Mouse (Mus musculus) adrenal gland, adult 2 months (tissue): Measurements from ENCODE around the gene F3. TPM values are rescaled to one million over a fixed set of nuclear protein-coding genes. Genes with fewer than 3 reads are reported as not detected.

ENCODE experiments used
- DNase-seq: peaks from one replicate; pipeline ENCODE4 v3.0.0; 2021
- long read RNA-seq: library from polyadenylated mRNA; stranded (forward); transcript quantifications from one replicate; pipeline ENCODE4 v2.0.0, GENCODE M21; 2021
- polyA plus RNA-seq: library from polyadenylated mRNA; depleted of rRNA; stranded (reverse); fragments of >200 nt; gene quantifications from 2 replicates; pipeline ENCODE4 v1.2.3, GENCODE M21; 2012; rRNA removed
- total RNA-seq, 2 experiments: library from RNA; stranded (reverse); gene quantifications; 2 replicates each; pipeline ENCODE4 v1.2.3; 2021

Gene F3
- total RNA-seq (10 to 100 TPM in 1 of 2 experiments, 1 to 10 TPM in 1; 8.0 to 22.4 TPM), polyA plus RNA-seq (12.7 and 19.4 TPM in 2 replicates)
- long read RNA-seq, transcript F3-201 (6 exons, 1,872 nt), result major isoform, 23 of 24 reads
- long read RNA-seq, partial matches to known transcripts, result 0 of 24 reads
- long read RNA-seq, other reads (novel, unspliced or antisense), result 1 of 24 reads

GRCm38 (mm10) chr3:121722971-121723844, at the start of gene F3:
Gene F3 (plus strand): TSS chr3:121723537.
- DNase-seq, result peak; percentile 90

- no peak for DNase-seq
These were observed 44.4 kb upstream of the F3 start for GRCm38 (mm10) chr3:121678935-121679334.

GRCm38 (mm10) chr3:121679443-121679842, 43.9 kb upstream of the F3 start:
- DNase-seq, result no peak

- DNase-seq, result no peak
These were observed 43.1 kb upstream of the F3 start for GRCm38 (mm10) chr3:121680187-121680586.

- no peak for DNase-seq
These were observed 40.6 kb upstream of the F3 start for GRCm38 (mm10) chr3:121682439-121683411.

GRCm38 (mm10) chr3:121684552-121684951, 38.8 kb upstream of the F3 start:
- no peak for DNase-seq

GRCm38 (mm10) chr3:121684963-121685362, 38.4 kb upstream of the F3 start:
- no peak for DNase-seq

GRCm38 (mm10) chr3:121685985-121686384, 37.4 kb upstream of the F3 start:
- no peak for DNase-seq

GRCm38 (mm10) chr3:121686408-121686911, 36.9 kb upstream of the F3 start:
- no peak for DNase-seq

GRCm38 (mm10) chr3:121687741-121688140, 35.6 kb upstream of the F3 start:
- DNase-seq, result no peak

- DNase-seq, result no peak
These were observed 34.3 kb upstream of the F3 start for GRCm38 (mm10) chr3:121689029-121689428.

GRCm38 (mm10) chr3:121689697-121690096, 33.6 kb upstream of the F3 start:
- DNase-seq, result no peak

GRCm38 (mm10) chr3:121693001-121693730, 30.2 kb upstream of the F3 start:
- DNase-seq, result peak; percentile 31

GRCm38 (mm10) chr3:121693746-121694145, 29.6 kb upstream of the F3 start:
- DNase-seq, result peak; percentile 14

- DNase-seq, result peak; percentile 14
These were observed 26.2 kb upstream of the F3 start for GRCm38 (mm10) chr3:121697169-121697568.

- DNase-seq, result no peak
These were observed 23.9 kb upstream of the F3 start for GRCm38 (mm10) chr3:121699401-121699800.

- DNase-seq, result no peak
These were observed 23.5 kb upstream of the F3 start for GRCm38 (mm10) chr3:121699849-121700248.

GRCm38 (mm10) chr3:121700364-121700952, 22.9 kb upstream of the F3 start:
- DNase-seq, result no peak

- no peak for DNase-seq
These were observed 20.0 kb upstream of the F3 start for GRCm38 (mm10) chr3:121703155-121703879.

GRCm38 (mm10) chr3:121703880-121704243, 19.5 kb upstream of the F3 start:
- no peak for DNase-seq
